Mouse (Mus musculus) small intestine, adult 2 months (tissue): ENCODE results near the gene Rbm20.

Source experiments
- CTCF ChIP-seq: fragments of 200-500 bp; IDR thresholded peaks from 2 replicates; pipeline ENCODE4 v1.5.1; 2012; ENCODE audit warnings: low read depth, mild to moderate bottlenecking, control low read depth, inconsistent platforms, low read length, moderate library complexity, mixed read lengths; ENCODE audit not compliant: insufficient replicate concordance, insufficient read length; ENCODE audit errors: extremely low read depth
- POLR2A ChIP-seq: fragments of 200-500 bp; IDR thresholded peaks from 2 replicates; pipeline ENCODE4 v1.6.1; 2012; ENCODE audit warnings: low read depth, mild to moderate bottlenecking, control low read depth, inconsistent platforms, low read length, moderate library complexity

DNA sequence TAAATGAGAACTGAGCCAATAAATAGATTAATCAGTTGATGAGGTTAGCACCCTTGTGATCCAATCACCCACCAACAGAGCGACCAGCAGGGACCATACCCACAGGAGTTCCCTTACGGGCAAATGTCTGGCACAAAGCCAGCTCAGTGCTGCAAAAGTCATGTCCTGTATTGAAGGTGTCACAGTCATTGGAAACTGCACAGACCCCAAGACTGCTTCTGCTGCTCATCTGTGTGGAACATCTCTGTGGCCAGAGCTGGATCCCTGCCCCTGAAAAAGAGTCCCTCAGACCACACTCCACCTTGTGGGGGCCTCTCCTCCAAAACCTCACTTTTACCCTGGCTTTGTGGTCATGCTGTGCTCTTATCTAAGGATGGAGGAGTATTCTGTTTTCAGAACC, 126.8 kb downstream of the Rbm20 start:
- TF ChIP-seq CTCF (no peak), POLR2A (no peak)
